Mouse (Mus musculus) lung, embryonic 14.5 days (tissue): ENCODE results near the gene Hist1h2bh. TPM values are rescaled to one million over a fixed set of nuclear protein-coding genes. Genes with fewer than 3 reads are reported as not detected.

Source experiments
- ATAC-seq: fragments of 200-750 bp; cut with Nextera tagmentation; 2 replicates; pipeline ENCODE4 v1.8.0; 2017; ENCODE audit warnings: mild to moderate bottlenecking, moderate TSS enrichment, moderate library complexity; ENCODE audit not compliant: insufficient read depth
- DNase-seq: peaks from one replicate; pipeline ENCODE4 v3.0.0-alpha.2; 2015
- H3K27ac ChIP-seq: fragments of 300-500 bp; sonication (generic); 2 replicates; pipeline ENCODE4 v1.5.1; 2014; ENCODE audit warnings: low read depth, mild to moderate bottlenecking, moderate library complexity
- H3K27me3 ChIP-seq: fragments of 300-500 bp; sonication (generic); 2 replicates; pipeline ENCODE4 v1.6.1; 2014; ENCODE audit warnings: low read length, control low read depth; ENCODE audit not compliant: insufficient read depth
- H3K36me3 ChIP-seq: fragments of 300-500 bp; sonication (generic); 2 replicates; pipeline ENCODE4 v1.6.1; 2014; ENCODE audit warnings: control low read depth; ENCODE audit not compliant: insufficient read depth
- H3K4me1 ChIP-seq: fragments of 300-500 bp; sonication (generic); 2 replicates; pipeline ENCODE4 v1.6.1; 2014; ENCODE audit warnings: antibody characterized with exemption, control low read depth; ENCODE audit not compliant: insufficient read depth
- H3K4me2 ChIP-seq: fragments of 300-500 bp; sonication (generic); 2 replicates; pipeline ENCODE4 v1.6.1; 2014; ENCODE audit warnings: mild to moderate bottlenecking
- H3K4me3 ChIP-seq: fragments of 300-500 bp; sonication (generic); 2 replicates; pipeline ENCODE4 v1.5.1; 2014; ENCODE audit warnings: low read depth, low read length
- H3K9ac ChIP-seq: fragments of 300-500 bp; sonication (generic); 2 replicates; pipeline ENCODE4 v1.6.1; 2014
- H3K9me3 ChIP-seq: fragments of 300-500 bp; sonication (generic); 2 replicates; pipeline ENCODE4 v1.6.1; 2016; ENCODE audit warnings: low read depth, low read length, control low read depth
- CTCF ChIP-seq: IDR thresholded peaks from 2 replicates; pipeline ENCODE4 v1.5.1; 2016; ENCODE audit warnings: antibody characterized with exemption, low read depth
- WGBS: fragments of 180-500 bp; shearing (Covaris S2); extraction: QIAGEN DNeasy Blood & Tissue Kit; methylation state at CpG from one replicate; pipeline ENCODE4 v1.1.7; 2014; 5-methylcytosine and 5-hydroxymethylcytosine counted together
- polyA plus RNA-seq: library from polyadenylated mRNA; unstranded; fragments of >200 nt; fragmentation: Nextera tagmentation; extraction: Ambion mirVana; gene quantifications from 2 replicates; pipeline ENCODE4 v1.2.1, GENCODE M21; 2014

The Hist1h2bh gene
- polyA plus RNA-seq, 1 experiment from 2014 or later, result 1.8 TPM

DNA sequence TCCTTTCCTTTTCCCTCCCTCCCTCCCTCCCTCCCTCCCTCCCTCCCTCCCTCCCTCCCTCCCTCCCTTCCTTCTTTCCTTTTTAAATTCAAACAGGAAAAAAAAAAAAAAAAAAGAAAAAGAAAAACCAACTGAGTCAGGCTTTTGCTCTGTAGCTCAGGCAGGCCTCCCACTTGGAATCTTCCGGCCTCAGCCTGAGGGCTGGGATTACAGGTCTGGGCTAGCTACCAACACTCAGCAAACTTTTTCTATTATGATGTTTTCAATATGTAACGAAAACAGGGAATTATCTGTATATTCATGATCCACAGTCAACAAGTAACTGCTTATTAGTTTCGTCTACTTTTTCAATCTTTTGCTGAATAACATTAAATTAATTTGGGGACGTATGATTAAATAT lies 40.3 kb downstream of the Hist1h2bh start:
- 52% methylated on average over 4 of the region's 4 CpGs for WGBS
- ATAC-seq (no peak), DNase-seq (no peak)
- no peaks in the 10 kb centered on the region for H3K36me3 ChIP-seq
- H3K27ac ChIP-seq, result no peak overlapping the region
- H3K4me3 ChIP-seq, result no peak overlapping the region
- no peak for TF ChIP-seq CTCF
- no peaks in the 10 kb centered on the region for H3K9me3 ChIP-seq
- H3K27me3 ChIP-seq, result no peaks in the 10 kb centered on the region
- H3K9ac ChIP-seq, result no peak overlapping the region
- peaks cover 23% of the 10 kb centered on the region for H3K4me1 ChIP-seq
- no peak overlapping the region for H3K4me2 ChIP-seq

DNA sequence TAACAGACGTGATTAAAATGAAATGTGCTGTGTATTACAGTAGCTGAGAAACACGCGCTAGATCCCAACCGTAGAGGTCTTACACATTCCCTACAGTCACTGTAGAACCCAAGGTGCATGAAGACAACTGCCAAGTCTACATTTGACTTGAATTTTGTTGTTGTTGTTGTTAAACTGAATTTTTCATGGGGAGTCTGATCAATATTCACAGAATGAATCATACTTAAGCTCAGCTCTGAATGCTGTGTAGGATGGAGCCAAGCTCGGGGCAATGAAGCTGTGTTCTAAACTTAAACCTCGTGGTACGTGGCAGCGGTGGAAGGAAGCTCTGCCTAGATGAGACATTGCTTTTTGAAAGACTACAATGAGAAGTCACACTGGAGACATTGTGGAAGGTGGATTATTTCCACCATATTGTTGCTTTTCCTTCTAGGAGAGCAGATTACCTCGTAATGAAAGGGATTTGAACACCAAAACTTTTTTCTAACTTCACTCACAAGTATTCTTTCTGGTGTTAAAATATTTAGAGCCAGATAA lies 41.1 kb downstream of the Hist1h2bh start:
- H3K9me3 ChIP-seq, result no peaks in the 10 kb centered on the region
- DNase-seq (no peak), ATAC-seq (no peak)
- no peaks in the 10 kb centered on the region for H3K36me3 ChIP-seq
- H3K27ac ChIP-seq, result no peak overlapping the region
- no peak overlapping the region for H3K9ac ChIP-seq
- H3K27me3 ChIP-seq, result no peaks in the 10 kb centered on the region
- TF ChIP-seq CTCF, result no peak
- peaks cover 26% of the 10 kb centered on the region for H3K4me1 ChIP-seq
- H3K4me3 ChIP-seq, result peak overlapping the region; percentile 26
- peak overlapping the region; percentile 58 for H3K4me2 ChIP-seq
- WGBS, result 37% methylated on average over 9 of the region's 9 CpGs

DNA sequence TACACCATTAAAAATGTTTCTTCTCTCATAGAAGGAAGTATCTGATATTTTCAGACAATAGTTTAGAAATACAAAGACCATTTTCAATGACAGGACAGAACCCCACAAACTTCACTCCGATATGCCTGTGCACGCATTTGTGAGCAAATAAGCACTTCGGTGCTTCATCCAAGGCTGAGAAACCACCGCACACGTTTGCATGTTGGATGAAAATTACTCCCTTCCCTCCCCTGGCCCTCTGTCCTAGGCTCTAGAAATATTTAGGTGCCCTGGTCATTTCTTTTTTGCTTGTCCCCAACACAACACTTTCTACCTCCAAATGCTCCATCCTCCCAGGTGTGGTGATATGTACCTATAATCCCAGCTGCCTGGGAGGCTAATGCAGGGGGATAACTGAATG lies 41.7 kb downstream of the Hist1h2bh start:
- no peak for TF ChIP-seq CTCF
- WGBS, result 22% methylated on average over 5 of the region's 5 CpGs
- H3K9me3 ChIP-seq, result no peaks in the 10 kb centered on the region
- peak overlapping the region; percentile 58 for H3K4me2 ChIP-seq
- DNase-seq (no peak), ATAC-seq (no peak)
- H3K4me1 ChIP-seq, result peaks cover 28% of the 10 kb centered on the region
- H3K27me3 ChIP-seq, result no peaks in the 10 kb centered on the region
- no peaks in the 10 kb centered on the region for H3K36me3 ChIP-seq
- no peak overlapping the region for H3K27ac ChIP-seq
- H3K9ac ChIP-seq, result no peak overlapping the region
- peak overlapping the region; percentile 26 for H3K4me3 ChIP-seq

DNA sequence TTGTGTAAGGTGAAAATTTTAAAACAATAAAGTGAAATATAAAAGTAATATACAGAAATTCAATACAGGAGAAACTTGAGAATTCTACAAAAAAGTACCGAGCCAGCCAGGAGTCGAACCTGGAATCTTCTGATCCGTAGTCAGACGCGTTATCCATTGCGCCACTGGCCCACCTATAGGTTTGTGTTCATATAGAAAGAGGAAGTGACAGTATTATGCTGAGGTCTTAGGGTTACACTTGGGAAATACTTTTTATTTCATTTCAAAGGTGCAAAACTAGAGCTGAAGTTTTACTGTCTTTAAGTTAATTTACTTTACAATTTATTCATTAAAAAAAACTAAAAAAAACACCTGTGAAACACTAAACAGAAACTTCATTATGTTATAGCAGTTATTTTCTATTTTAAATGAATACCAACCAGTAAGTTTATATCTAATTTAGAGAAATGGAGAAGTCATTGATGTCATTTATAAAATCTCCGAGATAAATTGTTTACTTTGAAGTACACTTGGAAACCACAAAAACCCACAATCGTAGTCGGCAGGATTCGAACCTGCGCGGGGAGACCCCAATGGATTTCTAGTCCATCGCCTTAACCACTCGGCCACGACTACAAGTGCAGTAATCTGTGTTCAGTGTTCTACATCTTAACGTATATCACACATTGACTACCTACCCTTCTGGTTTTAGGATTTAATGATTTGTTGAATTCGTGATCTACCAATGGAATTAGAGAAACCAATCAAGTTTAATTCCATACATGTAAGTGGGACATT lies 42.6 kb downstream of the Hist1h2bh start:
- peak overlapping the region; percentile 26 for H3K4me3 ChIP-seq
- H3K4me1 ChIP-seq, result peaks cover 25% of the 10 kb centered on the region
- H3K36me3 ChIP-seq, result no peaks in the 10 kb centered on the region
- peak overlapping the region; percentile 58 for H3K4me2 ChIP-seq
- ATAC-seq (peak; percentile 72), DNase-seq (peak; percentile 93)
- TF ChIP-seq CTCF, result no peak
- H3K27ac ChIP-seq, result no peak overlapping the region
- 4% methylated on average over 17 of the region's 17 CpGs for WGBS
- no peaks in the 10 kb centered on the region for H3K27me3 ChIP-seq
- no peaks in the 10 kb centered on the region for H3K9me3 ChIP-seq
- no peak overlapping the region for H3K9ac ChIP-seq

DNA sequence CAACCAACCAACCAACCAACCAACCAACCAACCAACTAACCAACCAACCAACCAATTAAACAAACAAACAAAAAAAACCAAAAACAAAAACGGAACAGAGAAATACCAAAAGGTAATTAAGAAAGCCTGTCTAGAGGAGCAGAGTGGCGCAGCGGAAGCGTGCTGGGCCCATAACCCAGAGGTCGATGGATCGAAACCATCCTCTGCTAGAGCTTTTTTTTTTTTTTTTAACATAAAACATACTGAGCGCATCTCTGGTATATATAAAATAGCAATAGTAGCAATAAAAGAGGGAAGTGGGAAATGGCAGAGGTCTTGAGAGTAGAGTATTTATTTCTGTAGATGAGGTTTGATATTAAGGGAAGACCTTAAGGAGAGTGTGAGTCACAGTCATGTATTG lies 43.2 kb downstream of the Hist1h2bh start:
- peak overlapping the region; percentile 62 for H3K4me2 ChIP-seq

DNA sequence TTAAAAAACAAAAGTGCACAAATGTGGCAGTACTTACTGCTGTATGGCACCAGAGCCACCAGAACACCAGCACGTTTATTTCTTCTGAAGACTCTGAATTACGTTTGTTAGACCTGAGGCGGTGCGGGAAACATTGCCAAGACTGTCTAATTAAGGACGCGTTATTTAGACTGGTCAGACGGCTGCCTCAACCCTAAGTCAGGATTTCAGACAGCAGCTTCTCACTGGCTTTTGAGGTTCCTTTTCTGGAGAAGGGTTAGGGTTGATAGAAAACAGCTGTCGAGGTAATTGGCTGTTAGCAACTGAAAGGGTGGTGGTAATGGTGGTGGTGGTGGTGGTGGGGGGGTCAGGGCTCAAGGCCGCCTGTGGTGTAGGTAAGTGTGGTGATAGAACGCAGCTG lies 44.5 kb downstream of the Hist1h2bh start:
- Histone ChIP-seq H3K27me3 (no peaks in the 10 kb centered on the region), H3K27ac (peak overlapping the region; percentile 42), H3K9ac (peak overlapping the region; percentile 17; the same call in 1 of the 2 replicates), H3K4me3 (peak overlapping the region; percentile 30), H3K4me2 (peak overlapping the region; percentile 62), H3K9me3 (no peaks in the 10 kb centered on the region), H3K4me1 (peaks cover 19% of the 10 kb centered on the region), H3K36me3 (no peaks in the 10 kb centered on the region)
- DNase-seq (peak; percentile 84), ATAC-seq (peak; percentile 62)
- TF ChIP-seq CTCF, result no peak
- WGBS, result 4% methylated on average over 10 of the region's 10 CpGs

More for the DNA sequence above, 43.2 kb downstream of the Hist1h2bh start:
- DNase-seq, result no peak
- Histone ChIP-seq H3K27me3 (no peaks in the 10 kb centered on the region), H3K36me3 (no peaks in the 10 kb centered on the region), H3K4me1 (peaks cover 20% of the 10 kb centered on the region), H3K4me3 (no peak overlapping the region), H3K27ac (no peak overlapping the region), H3K9ac (no peak overlapping the region), H3K9me3 (no peaks in the 10 kb centered on the region)
- 13% methylated on average over 7 of the region's 7 CpGs for WGBS
- TF ChIP-seq CTCF, result no peak
- no peak for ATAC-seq

DNA sequence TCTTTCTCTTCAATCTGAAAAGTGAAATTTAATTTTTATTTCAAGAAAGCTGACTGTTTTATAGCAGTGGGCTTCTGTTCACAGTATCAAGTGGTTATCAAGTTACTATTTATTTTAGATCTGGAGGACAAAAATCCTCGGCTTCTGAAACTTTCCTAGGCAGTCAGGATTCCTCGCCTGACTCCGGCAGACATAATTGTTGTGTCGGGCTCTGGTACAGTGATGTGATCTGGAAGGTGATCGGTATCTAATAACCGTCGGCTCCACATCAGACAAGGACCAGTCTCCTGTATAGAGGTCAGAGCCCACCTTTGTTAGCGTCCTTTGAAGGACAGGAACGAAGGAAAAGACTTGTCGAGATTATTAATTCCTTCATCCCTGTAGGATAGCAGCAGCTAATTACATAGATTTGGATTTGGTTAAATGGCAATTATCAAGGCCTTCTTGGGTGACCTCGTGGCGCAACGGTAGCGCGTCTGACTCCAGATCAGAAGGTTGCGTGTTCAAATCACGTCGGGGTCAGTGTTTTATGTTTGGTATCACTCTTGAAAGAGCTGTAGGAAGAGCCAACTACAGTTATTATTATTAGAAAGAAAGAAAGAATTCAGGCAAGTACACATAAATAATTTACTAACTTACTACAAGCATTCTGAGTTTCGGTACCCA lies 45.4 kb downstream of the Hist1h2bh start:
- Histone ChIP-seq H3K4me2 (peak overlapping the region; percentile 62), H3K9me3 (no peaks in the 10 kb centered on the region), H3K9ac (no peak overlapping the region), H3K36me3 (no peaks in the 10 kb centered on the region), H3K4me1 (peaks cover 19% of the 10 kb centered on the region), H3K27me3 (no peaks in the 10 kb centered on the region), H3K4me3 (peak overlapping the region; percentile 30), H3K27ac (no peak overlapping the region)
- no peak for ATAC-seq
- WGBS, result 3% methylated on average over 19 of the region's 19 CpGs
- no peak for TF ChIP-seq CTCF
- peak; percentile 81 for DNase-seq
